Mouse (Mus musculus) cerebellum, adult 8-10 months (tissue): ENCODE measurements around the gene Rbms3.
A peak's percentile ranks its signal among the peaks of the same experiment; 100 is the strongest.

Source experiments
- DNase-seq: peaks from one replicate; pipeline ENCODE4 v3.0.0; 2022

Gene Rbms3

GRCm38 (mm10) chr9:116569680-116570079 lies 1060.0 kb downstream of the Rbms3 start:
- DNase-seq = no peak

- DNase-seq = no peak
Measured at GRCm38 (mm10) chr9:116566711-116567110, 1063.0 kb downstream of the Rbms3 start.

- DNase-seq = no peak
Measured at GRCm38 (mm10) chr9:116557781-116558180, 1071.9 kb downstream of the Rbms3 start.

GRCm38 (mm10) chr9:116556641-116557040 lies 1073.1 kb downstream of the Rbms3 start:
- no peak for DNase-seq

- no peak for DNase-seq
Measured at GRCm38 (mm10) chr9:116553181-116553580, 1076.5 kb downstream of the Rbms3 start.

- DNase-seq = no peak
Measured at GRCm38 (mm10) chr9:116546156-116546555, 1083.6 kb downstream of the Rbms3 start.

- no peak for DNase-seq
Measured at GRCm38 (mm10) chr9:116542793-116543192, 1086.9 kb downstream of the Rbms3 start.

GRCm38 (mm10) chr9:116541976-116542375 lies 1087.7 kb downstream of the Rbms3 start:
- DNase-seq = no peak

GRCm38 (mm10) chr9:116535709-116536108 lies 1094.0 kb downstream of the Rbms3 start:
- no peak for DNase-seq

- no peak for DNase-seq
Measured at GRCm38 (mm10) chr9:116533381-116533780, 1096.3 kb downstream of the Rbms3 start.

GRCm38 (mm10) chr9:116531121-116531520 lies 1098.6 kb downstream of the Rbms3 start:
- no peak for DNase-seq

GRCm38 (mm10) chr9:116524386-116524785 lies 1105.3 kb downstream of the Rbms3 start:
- peak; percentile 1 for DNase-seq
